Mouse (Mus musculus): ENCODE data around the gene Zfp746.

- TF ChIP-seq CTCF (IDR thresholded peaks at IDR 0.05; ENCODE audit: low read depth): peak; percentile 58
- no peak for TF ChIP-seq EP300 (IDR thresholded peaks at IDR 0.05; ENCODE audit: low read depth)
These were observed 37.7 kb downstream of the Zfp746 start, which contains the start of gene Zfp777 for GRCm38 (mm10) chr6:48048426-48049272.
